Mouse (Mus musculus): ENCODE results near the gene Retreg3. TPM values are rescaled to one million over a fixed set of nuclear protein-coding genes. Genes with fewer than 3 reads are reported as not detected.

Gene Retreg3
- 11.5 and 12.2 TPM in 2 replicates for polyA plus RNA-seq (2014; fragmentation: Nextera tagmentation; extraction: Ambion mirVana)

DNA sequence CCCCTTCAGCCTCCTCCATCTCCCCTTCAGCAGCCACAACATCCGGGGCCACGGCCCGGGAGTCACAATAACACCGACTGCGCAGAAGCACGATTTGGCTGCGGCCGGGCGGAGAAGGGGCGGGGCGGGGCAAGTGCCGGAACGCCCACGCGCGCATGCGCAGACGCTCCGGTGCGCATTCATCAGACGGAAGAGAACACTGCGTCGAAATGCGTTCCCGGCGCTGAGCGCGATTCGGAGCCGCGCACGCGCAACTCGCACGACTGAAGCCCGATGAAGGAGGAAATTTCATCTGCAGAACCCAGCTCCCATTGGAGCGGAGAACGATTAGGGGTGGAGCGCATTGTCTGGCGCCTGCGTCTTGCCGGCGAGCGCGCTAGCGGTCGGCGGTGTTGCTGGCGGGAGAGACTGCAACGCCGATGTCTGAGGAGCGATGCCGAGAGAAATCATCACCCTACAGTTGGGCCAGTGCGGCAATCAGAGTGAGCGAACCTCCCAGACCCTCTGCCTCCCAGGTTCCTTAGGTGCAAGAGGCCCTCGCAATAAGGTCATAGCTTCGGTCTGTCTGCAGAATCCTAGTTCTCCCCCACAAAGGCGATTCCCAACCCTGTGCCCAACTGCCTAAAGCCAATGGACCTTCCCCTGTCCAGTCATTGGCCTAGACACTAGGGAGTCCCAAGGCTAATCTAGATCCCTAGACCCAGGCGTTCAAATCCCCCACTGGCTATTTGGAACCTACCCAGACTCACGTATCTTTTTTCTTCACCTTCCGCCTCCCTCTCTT lies at the start of gene Retreg3, which contains the start of gene Tubg1:
Gene Retreg3, minus strand, starts transcription at position 133 of the 784 bp plus-strand sequence.
Gene Tubg1, plus strand, starts transcription at position 178 of the 784 bp plus-strand sequence.
- Histone ChIP-seq H3K4me3 (ENCODE audit: low read depth, low read length) (peak within 1 kb of the TSS; percentile 98), H3K9ac (ENCODE audit: low read depth, low read length) (peak within 1 kb of the TSS; percentile 90), H3K27ac (ENCODE audit: low read depth, low read length) (peak within 1 kb of the TSS; percentile 88), H3K4me1 (replicated peaks; ENCODE audit: control insufficient read depth, insufficient read depth, low read length) (peaks cover 18% of the 10 kb centered on the region), H3K36me3 (ENCODE audit: control insufficient read depth, insufficient read depth, low read length) (0 out of 2 replicates have a peak, but pooled peaks cover 3% of the 10 kb centered on the region), H3K27me3 (replicated peaks; ENCODE audit: control insufficient read depth, insufficient read depth, low read length) (no peaks in the 10 kb centered on the region), H3K4me2 (peak within 1 kb of the TSS; percentile 89), H3K9me3 (ENCODE audit: control insufficient read depth, low read length) (no peaks in the 10 kb centered on the region)
- ATAC-seq (replicated peaks; ENCODE audit: low FRiP score), result peak; percentile 92
- DNase-seq (ENCODE audit: low spot score), result peak; percentile 99
- WGBS, result under 1% methylated on average over 61 of the region's 61 CpGs

DNA sequence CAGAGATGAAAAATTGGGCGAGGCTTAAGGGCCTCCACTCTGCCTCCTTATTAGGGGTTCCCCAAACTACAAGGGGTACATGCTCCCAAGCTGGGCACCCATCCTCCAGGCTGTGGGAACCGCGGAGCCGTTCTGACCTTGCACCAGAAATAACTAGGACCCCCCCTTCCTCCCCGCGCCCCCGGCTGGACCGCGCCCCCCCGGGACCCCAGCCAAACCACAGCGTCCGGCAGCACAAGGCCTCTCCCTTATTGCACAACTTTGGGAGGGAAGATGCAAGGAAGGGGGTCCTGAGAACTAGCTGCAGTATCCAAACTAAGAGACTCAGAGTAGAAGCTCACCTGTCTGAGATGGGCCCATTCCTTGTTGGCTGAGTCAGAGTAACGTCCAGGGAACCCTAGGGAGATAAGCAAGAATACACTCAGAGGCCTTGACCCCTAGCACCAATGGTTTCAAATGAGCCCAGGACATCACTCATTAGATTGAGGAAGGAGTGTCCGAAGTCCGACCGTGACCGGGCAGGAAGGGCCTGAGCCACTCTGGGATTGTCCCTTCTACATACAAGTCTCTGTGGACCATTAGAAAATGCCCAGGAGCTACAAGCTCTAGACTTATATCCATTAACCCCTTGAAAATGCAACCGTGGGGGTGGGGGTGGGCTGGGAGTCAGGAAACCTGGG lies 48.7 kb upstream of the Retreg3 start:
- peaks cover 53% of the 10 kb centered on the region for H3K4me1 ChIP-seq (replicated peaks; ENCODE audit: control insufficient read depth, insufficient read depth, low read length)
- ATAC-seq (replicated peaks; ENCODE audit: low FRiP score) (no peak), DNase-seq (ENCODE audit: low spot score) (no peak)
- H3K4me2 ChIP-seq, result 0 out of 2 replicates have a peak overlapping the region, but pooled peaks have one; percentile 88
- H3K4me3 ChIP-seq (ENCODE audit: low read depth, low read length), result no peak overlapping the region
- H3K9ac ChIP-seq (ENCODE audit: low read depth, low read length), result no peak overlapping the region
- no peak overlapping the region for H3K27ac ChIP-seq (ENCODE audit: low read depth, low read length)
- 41% methylated on average over 18 of the region's 18 CpGs for WGBS
- peaks cover 7% of the 10 kb centered on the region for H3K36me3 ChIP-seq (ENCODE audit: control insufficient read depth, insufficient read depth, low read length)
- H3K9me3 ChIP-seq (ENCODE audit: control insufficient read depth, low read length), result no peaks in the 10 kb centered on the region
- H3K27me3 ChIP-seq (replicated peaks; ENCODE audit: control insufficient read depth, insufficient read depth, low read length), result peaks cover 99% of the 10 kb centered on the region

DNA sequence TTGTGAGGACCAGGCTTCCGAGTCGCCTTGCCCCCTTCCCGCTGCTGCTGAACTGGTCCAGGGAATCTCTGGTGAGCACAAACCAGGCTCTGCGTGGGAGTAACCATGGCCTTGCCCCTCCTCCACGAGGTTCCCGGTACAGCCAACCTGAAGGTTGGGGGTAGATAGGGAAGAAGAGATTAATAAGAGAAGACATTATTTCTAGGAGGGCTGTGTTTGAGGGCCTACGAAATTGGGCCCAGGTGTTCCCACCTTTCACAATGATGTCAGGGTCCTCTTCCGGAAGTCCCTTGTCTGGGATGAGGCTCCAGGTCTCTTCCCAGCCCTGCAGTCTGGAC lies 48.2 kb upstream of the Retreg3 start:
- Histone ChIP-seq H3K36me3 (ENCODE audit: control insufficient read depth, insufficient read depth, low read length) (peaks cover 7% of the 10 kb centered on the region), H3K27me3 (replicated peaks; ENCODE audit: control insufficient read depth, insufficient read depth, low read length) (peaks cover 99% of the 10 kb centered on the region), H3K4me1 (replicated peaks; ENCODE audit: control insufficient read depth, insufficient read depth, low read length) (peaks cover 49% of the 10 kb centered on the region), H3K4me2 (no peak overlapping the region), H3K9me3 (ENCODE audit: control insufficient read depth, low read length) (no peaks in the 10 kb centered on the region), H3K9ac (ENCODE audit: low read depth, low read length) (no peak overlapping the region), H3K4me3 (ENCODE audit: low read depth, low read length) (no peak overlapping the region), H3K27ac (ENCODE audit: low read depth, low read length) (no peak overlapping the region)
- WGBS, result 33% methylated on average over 8 of the region's 8 CpGs
- no peak for DNase-seq (ENCODE audit: low spot score)
- no peak for ATAC-seq (replicated peaks; ENCODE audit: low FRiP score)

- Histone ChIP-seq H3K4me2 (no peak overlapping the region), H3K9ac (ENCODE audit: low read depth, low read length) (no peak overlapping the region), H3K27me3 (replicated peaks; ENCODE audit: control insufficient read depth, insufficient read depth, low read length) (peaks cover 100% of the 10 kb centered on the region), H3K4me1 (replicated peaks; ENCODE audit: control insufficient read depth, insufficient read depth, low read length) (peaks cover 46% of the 10 kb centered on the region), H3K36me3 (ENCODE audit: control insufficient read depth, insufficient read depth, low read length) (peaks cover 7% of the 10 kb centered on the region), H3K27ac (ENCODE audit: low read depth, low read length) (no peak overlapping the region), H3K9me3 (ENCODE audit: control insufficient read depth, low read length) (no peaks in the 10 kb centered on the region), H3K4me3 (ENCODE audit: low read depth, low read length) (no peak overlapping the region)
- 47% methylated on average over 19 of the region's 19 CpGs for WGBS
- DNase-seq (ENCODE audit: low spot score) (no peak), ATAC-seq (replicated peaks; ENCODE audit: low FRiP score) (no peak)
Measured at GRCm38 (mm10) chr11:101167211-101167962, 47.7 kb upstream of the Retreg3 start.

- Histone ChIP-seq H3K9ac (ENCODE audit: low read depth, low read length) (no peak overlapping the region), H3K4me3 (ENCODE audit: low read depth, low read length) (no peak overlapping the region), H3K4me1 (replicated peaks; ENCODE audit: control insufficient read depth, insufficient read depth, low read length) (peaks cover 38% of the 10 kb centered on the region), H3K4me2 (no peak overlapping the region), H3K9me3 (ENCODE audit: control insufficient read depth, low read length) (no peaks in the 10 kb centered on the region), H3K27me3 (replicated peaks; ENCODE audit: control insufficient read depth, insufficient read depth, low read length) (peaks cover 100% of the 10 kb centered on the region), H3K36me3 (ENCODE audit: control insufficient read depth, insufficient read depth, low read length) (peaks cover 7% of the 10 kb centered on the region), H3K27ac (ENCODE audit: low read depth, low read length) (no peak overlapping the region)
- WGBS, result 62% methylated on average over 14 of the region's 14 CpGs
- DNase-seq (ENCODE audit: low spot score), result no peak
- no peak for ATAC-seq (replicated peaks; ENCODE audit: low FRiP score)
Measured at GRCm38 (mm10) chr11:101166357-101166756, 46.7 kb upstream of the Retreg3 start.

DNA sequence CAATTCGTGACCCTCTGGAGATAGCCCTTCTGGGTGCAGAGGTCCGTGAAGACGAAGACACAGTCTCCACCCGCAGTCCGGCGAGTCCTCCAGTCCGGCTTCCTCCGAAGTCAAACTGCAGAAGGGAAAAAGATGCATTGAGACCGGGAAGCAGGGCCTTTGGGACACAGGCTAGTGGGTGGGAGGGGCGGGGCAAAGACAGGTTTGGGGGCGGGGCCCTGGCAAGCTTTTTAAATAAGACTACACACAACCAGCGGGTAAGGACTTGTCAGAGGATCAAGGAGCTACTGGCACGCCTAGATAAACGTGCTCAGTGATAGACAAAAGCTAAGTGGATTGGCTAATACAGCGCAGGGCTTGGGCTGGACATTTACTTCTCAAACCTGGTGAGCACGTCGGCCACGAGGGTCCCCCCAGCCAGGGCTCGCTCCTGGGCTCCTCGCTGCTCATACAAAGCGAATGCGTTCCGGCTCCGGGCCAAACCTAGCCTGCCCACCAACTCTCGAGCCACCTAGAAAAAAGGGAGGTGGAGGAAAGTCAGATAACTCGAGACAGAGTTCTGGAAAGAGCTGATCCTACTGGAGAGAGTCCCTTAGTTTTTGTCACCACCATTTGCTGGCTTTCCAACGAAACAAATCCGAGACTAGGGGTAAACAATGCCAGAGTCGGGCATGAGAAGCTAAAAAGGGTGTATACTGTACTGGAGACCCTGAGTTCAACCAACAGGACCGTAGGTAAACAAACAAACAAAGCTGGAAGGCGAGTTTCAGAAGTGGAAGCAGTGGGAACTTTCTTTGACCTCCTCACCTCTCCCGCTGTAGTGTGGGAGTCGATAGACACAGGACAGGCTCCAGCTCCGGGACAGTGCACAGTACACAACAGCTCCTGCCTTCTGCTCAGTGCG lies 45.2 kb upstream of the Retreg3 start:
- ATAC-seq (replicated peaks; ENCODE audit: low FRiP score), result 0 out of 2 replicates have a peak, but pooled peaks have one; percentile 35
- DNase-seq (ENCODE audit: low spot score), result no peak
- H3K9me3 ChIP-seq (ENCODE audit: control insufficient read depth, low read length), result no peaks in the 10 kb centered on the region
- H3K27ac ChIP-seq (ENCODE audit: low read depth, low read length), result no peak overlapping the region
- no peak overlapping the region for H3K9ac ChIP-seq (ENCODE audit: low read depth, low read length)
- peaks cover 7% of the 10 kb centered on the region for H3K36me3 ChIP-seq (ENCODE audit: control insufficient read depth, insufficient read depth, low read length)
- H3K27me3 ChIP-seq (replicated peaks; ENCODE audit: control insufficient read depth, insufficient read depth, low read length), result peaks cover 90% of the 10 kb centered on the region
- 16% methylated on average over 35 of the region's 35 CpGs for WGBS
- H3K4me2 ChIP-seq, result peak overlapping the region; percentile 52
- peak overlapping the region; percentile 32; the same call in 1 of the 2 replicates for H3K4me3 ChIP-seq (ENCODE audit: low read depth, low read length)
- H3K4me1 ChIP-seq (replicated peaks; ENCODE audit: control insufficient read depth, insufficient read depth, low read length), result peaks cover 33% of the 10 kb centered on the region

GRCm38 (mm10) chr11:101164351-101164665 lies 44.6 kb upstream of the Retreg3 start:
- Histone ChIP-seq H3K4me1 (replicated peaks; ENCODE audit: control insufficient read depth, insufficient read depth, low read length) (peaks cover 27% of the 10 kb centered on the region), H3K27me3 (replicated peaks; ENCODE audit: control insufficient read depth, insufficient read depth, low read length) (peaks cover 86% of the 10 kb centered on the region), H3K4me3 (ENCODE audit: low read depth, low read length) (peak overlapping the region; percentile 32), H3K27ac (ENCODE audit: low read depth, low read length) (no peak overlapping the region), H3K36me3 (ENCODE audit: control insufficient read depth, insufficient read depth, low read length) (peaks cover 7% of the 10 kb centered on the region), H3K9ac (ENCODE audit: low read depth, low read length) (no peak overlapping the region), H3K4me2 (peak overlapping the region; percentile 52), H3K9me3 (ENCODE audit: control insufficient read depth, low read length) (no peaks in the 10 kb centered on the region)
- ATAC-seq (replicated peaks; ENCODE audit: low FRiP score) (no peak), DNase-seq (ENCODE audit: low spot score) (no peak)
- WGBS, result 15% methylated on average over 21 of the region's 21 CpGs

Measured in liver, embryonic 11.5 days (tissue).